Mouse (Mus musculus): ENCODE measurements around the gene Dnase2b.

GRCm38 (mm10) chr3:146583478-146583877, 31.9 kb downstream of the Dnase2b start:
- TF ChIP-seq POLR2A (IDR thresholded peaks at IDR 0.05; ENCODE audit: borderline replicate concordance, extremely low read depth, insufficient read depth, insufficient read length, poor library complexity, severe bottlenecking) (no peak), CTCF (IDR thresholded peaks at IDR 0.05; ENCODE audit: borderline replicate concordance, extremely low read depth, insufficient read depth, insufficient read length) (no peak)
